Mouse (Mus musculus): Measurements from ENCODE around the gene Ctf1. TPM values are rescaled to one million over a fixed set of nuclear protein-coding genes. Genes with fewer than 3 reads are reported as not detected.
"Not testable (repeated sequence)": the region's sequence is repeated elsewhere in the genome, so short reads cannot be mapped to it uniquely, and the experiment has no call there.

Ctf1 gene
- total and polyA plus RNA-seq, 3 experiments = 3.3 to 18.9 (median 3.7) TPM

DNA sequence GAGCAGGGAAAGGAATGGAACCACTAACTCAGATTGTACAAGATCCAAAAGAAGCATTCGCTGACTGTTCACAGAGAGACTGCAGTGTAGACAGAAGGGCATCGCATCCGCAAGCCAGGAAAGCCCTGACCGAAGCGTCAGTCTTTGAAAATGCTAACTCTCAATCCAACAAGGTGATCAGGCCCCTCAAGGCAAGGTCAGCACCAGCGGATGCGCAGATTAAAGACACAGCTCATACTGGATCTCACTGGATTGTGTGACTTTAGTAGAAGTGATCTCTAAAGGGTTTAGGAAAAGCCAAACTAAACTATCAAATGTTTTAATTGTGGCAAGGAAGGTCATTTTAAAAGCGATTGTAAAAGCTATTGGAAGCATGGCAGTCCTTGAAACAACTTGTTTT lies 19.2 kb upstream of the Ctf1 start:
- DNase-seq = no peak

GRCm38 (mm10) chr7:127693730-127694129 lies 18.8 kb upstream of the Ctf1 start:
- not testable (repeated sequence) for DNase-seq

DNA sequence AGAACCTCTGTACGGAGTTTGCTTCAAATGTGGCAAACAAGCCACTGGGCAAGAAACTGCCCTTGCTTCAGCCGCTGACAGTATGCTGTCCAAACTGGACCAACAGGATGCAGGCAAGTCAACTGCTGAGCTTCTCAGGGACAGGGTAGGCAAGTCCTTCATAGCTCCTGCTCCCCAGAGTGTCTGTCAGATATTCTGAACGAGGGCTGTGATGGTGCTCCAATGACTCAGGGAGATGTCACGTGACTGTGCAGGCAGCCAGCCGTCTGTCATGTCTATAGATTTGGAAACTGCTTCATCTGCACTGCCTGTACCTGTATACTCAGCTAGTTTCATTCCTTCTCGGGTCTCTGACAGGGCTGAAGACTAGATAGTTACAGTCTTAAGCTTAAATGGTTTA lies 13.6 kb upstream of the Ctf1 start:
- DNase-seq = peak; percentile 75

- DNase-seq = no peak
Measured at GRCm38 (mm10) chr7:127700712-127701331, 11.7 kb upstream of the Ctf1 start.

GRCm38 (mm10) chr7:127703561-127704178 lies 8.9 kb upstream of the Ctf1 start:
- DNase-seq = no peak

- DNase-seq = no peak
Measured at GRCm38 (mm10) chr7:127704598-127704997, 7.9 kb upstream of the Ctf1 start.

- no peak for DNase-seq
Measured at GRCm38 (mm10) chr7:127705706-127706105, 6.8 kb upstream of the Ctf1 start.

DNA sequence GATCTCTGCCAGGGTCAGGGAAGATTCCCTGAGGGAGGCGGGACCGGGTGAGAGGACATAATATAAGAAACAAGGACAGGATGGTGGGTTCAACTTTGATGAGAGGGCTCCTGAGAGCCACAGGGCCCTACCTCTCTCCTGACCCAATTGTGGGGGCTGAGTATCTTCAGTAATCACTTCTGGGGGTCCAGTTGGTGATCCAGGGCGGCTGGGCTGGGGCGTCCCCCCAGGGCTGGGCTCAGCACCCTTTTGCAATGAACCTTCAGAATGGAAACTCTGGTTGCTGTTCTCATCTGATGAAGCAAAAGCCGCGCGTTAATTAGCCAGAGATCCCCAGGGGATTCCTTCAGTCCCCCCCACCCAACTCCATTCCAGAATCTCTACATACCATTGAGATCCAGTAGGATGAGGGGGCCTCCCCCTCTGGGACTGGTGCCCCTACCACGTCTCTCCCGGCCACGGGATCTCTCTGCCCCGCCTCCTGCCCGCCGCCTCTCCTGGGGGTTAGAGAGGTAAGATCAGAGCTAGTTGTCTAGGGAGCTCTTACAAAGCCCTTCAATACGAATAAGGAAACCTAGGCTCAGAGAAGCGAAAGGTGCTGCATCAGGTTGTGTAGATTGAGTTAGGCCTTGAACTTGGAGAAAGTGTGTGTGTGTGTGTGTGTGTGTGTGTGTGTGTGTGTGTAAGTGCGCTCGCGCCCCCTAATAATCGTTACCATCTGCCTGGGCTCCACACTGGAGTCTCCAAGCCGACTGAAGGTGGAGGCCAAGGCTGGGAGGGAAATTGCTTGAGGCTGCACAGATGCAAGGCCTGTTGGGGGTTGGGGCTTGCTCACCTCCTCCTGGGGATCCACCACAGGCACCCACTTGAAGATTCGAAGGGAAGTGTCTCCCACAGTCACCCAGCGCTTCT lies 5.2 kb upstream of the Ctf1 start:
- peak; percentile 27 for DNase-seq

- no peak for DNase-seq
Measured at GRCm38 (mm10) chr7:127707957-127708206, 4.7 kb upstream of the Ctf1 start.

GRCm38 (mm10) chr7:127708207-127709078 lies 4.1 kb upstream of the Ctf1 start, which contains the start of gene Bcl7c:
Gene Bcl7c, minus strand, starts transcription at chr7:127708933.
- DNase-seq = peak; percentile 97

- no peak for DNase-seq
Measured at GRCm38 (mm10) chr7:127709261-127709979, 3.1 kb upstream of the Ctf1 start.

DNA sequence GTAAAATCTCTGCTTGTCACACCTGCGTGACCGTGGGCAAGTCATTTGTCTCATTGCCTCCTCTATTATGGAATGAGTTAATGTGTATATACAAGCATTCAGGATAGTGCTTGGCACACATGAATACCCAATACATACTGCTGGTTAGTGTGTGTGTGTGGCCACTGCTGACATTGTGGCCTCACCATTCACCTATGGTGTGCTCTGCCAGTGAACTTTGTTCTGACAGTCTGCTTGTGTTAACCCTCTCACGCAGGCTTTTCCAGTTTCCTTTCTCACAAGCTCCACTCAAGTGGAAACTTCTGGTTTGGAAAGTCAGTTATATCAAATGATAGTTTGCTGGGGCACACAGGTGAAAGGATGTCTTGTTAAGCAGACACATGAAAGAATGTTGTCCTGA lies 1.5 kb upstream of the Ctf1 start:
- no peak for DNase-seq

- no peak for DNase-seq
Measured at GRCm38 (mm10) chr7:127711456-127711855, 1.1 kb upstream of the Ctf1 start.

- DNase-seq = no peak
Measured at GRCm38 (mm10) chr7:127714816-127715215, 2.3 kb downstream of the Ctf1 start.

GRCm38 (mm10) chr7:127716992-127717391 lies 4.5 kb downstream of the Ctf1 start:
- DNase-seq = peak; percentile 85

DNA sequence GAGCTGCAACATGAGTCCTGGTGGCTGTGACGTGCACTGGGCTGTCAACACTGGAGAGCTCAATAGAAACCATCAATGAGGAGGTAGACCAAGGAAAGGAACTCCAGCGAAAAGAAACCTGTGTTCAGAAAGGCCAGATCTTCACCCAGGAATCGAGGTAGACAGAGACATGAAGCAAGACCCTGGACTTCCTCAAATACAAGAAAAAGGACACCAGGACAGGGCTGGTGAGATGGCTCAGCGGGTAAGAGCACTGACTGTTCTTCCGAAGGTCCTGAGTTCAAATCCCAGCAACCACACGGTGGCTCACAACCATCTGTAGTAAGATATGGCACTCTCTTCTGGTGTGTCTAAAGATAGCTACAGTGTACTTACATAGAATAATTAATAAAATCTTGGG lies 5.8 kb downstream of the Ctf1 start:
- no peak for DNase-seq

DNA sequence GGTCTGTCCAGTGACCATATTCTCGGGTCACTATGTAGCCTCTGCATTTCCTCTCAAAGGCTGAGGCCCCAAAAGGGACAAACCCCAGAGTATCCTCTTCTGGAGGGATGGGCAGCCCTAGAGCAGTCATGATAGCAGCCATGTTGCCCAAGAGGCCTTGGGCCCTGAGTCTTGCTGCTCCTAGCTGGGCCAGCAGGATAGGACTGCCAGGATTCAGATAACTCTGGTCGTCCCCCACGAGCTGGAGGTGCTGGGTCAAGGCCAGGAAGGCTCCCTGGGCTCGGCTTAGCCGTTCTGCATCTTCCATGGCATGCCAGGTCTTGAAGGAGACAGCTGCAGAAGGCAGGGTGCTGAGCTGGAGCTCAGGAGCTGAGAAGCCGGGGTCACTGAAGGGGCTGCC lies 6.7 kb downstream of the Ctf1 start:
- DNase-seq = peak; percentile 32

DNA sequence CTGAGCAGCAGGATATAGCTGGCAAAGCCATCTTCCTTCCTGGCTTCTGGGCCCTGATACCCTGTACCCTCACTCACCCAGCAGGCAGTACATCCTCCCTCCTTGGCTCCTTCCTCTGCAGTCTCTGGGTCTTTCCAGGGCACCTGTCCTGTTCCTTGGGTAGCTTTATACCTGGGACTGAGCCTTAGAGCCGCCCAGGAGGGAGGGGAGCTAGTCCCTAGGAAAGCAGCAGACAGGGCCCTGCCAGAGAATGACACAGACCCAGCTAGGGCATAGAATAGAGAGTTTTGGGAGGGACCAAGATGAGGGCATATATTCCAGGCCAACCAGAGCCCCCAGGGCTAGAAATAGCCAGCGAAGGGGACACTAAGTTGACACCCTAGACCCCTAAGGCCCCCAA lies 13.0 kb downstream of the Ctf1 start:
- no peak for DNase-seq

DNA sequence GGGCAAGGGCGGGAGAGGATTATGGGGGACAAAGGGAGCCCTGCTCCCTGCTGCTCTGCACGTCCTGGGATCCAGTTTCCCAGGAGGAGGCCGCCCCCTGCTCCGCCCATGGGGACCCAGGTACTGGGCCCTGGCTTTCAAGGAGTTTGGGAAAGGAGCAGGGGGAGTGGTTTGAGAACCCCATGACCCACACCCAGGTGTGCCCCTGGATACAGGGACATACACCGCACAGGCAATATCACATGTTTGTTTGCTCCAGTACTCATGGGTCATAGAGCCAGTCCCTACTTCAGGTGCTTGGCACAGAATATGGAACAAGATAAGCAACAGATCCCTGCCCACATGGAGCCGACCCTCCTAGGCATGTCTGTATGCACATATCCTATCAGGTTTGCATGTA lies 13.4 kb downstream of the Ctf1 start:
- DNase-seq = no peak

DNA sequence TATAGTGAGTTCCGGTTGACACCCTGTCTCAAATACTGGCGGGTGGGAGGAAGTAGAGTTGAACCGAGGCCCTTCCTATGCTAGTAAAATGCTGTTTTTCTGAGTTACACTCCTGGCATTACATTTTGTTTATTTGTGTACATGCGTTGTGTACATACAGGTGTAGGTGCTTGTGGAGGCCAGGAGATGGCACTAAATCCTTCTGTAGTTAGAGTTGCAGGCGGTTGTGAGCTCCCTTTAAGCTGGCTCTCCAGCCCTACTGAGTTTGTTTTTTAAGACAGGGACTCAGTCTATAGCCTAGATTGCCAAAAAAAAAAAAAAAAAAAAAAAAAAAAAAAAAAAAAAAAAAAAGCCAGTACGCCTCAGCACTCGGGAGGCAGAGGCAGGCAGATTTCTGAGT lies 15.4 kb downstream of the Ctf1 start:
- no peak for DNase-seq

DNA sequence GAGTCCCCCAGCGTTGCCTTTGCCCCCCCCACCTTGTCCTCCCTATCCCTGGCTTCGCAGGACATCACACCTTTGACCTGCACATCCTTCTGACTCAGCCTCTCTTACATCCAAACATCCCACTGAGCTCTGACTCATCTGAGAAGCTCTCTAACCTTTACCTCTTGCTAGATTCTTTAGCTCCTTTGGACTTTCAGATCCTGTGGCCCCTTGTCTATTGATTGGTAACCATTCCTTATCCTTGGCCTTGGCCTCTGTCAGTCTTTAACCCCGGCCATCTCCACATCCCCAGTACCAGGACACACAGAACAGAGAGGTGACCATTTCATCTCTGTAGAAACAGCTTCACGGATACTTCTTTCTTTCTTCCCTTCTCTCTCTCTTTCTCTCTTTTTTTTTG lies 17.6 kb downstream of the Ctf1 start:
- DNase-seq = no peak

DNA sequence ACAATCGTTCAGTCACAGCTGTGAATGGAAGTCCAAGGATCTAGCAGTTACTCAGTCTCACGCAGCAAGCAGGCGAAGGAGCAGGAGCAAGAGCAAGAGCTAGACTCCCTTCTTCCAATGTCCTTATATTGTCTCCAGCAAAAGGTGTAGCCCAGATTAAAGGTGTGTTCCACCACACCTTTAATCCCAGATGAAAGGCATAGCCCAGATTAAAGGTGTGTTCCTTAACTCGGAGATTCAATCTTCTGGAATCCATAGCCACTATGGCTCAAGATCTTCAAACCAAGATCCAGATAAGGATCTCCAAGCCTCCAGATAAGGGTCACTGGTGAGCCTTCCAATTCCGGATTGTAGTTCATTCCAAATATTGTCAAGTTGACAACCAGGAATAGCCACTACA lies 19.5 kb downstream of the Ctf1 start, which contains the start of gene Ctf2:
Ctf2 (minus strand) TSS at position 101 of the 400 bp plus-strand sequence.
- DNase-seq = not testable (repeated sequence)
